10 mouse cellular contexts compared by ENCODE assay signal in genomic region chr16:91268724-91269452, GRCm38 (mm10). TPM values are rescaled to one million over a fixed set of nuclear protein-coding genes. Genes with fewer than 3 reads are reported as not detected.
DNase-seq lines count a peak whose midpoint lies in the region; ATAC-seq and TF ChIP-seq lines count a peak whose summit lies in the region.
"Had no signal": no experiment of that assay in that cellular context is flagged by ENCODE, and none has a peak within 500 bp of the region (broad histone marks: within the 10 kb centered on the region; RNA-seq: fewer than 3 reads in every experiment).

No protein-coding gene starts in this region.

- ATAC-seq in heart, embryonic 14.5 days (ENCODE audit: insufficient number of reproducible peaks, insufficient read depth, low FRiP score, low read depth), result no peak
- no peak for ATAC-seq in forebrain, postnatal 0 days
- ATAC-seq in liver, embryonic 16.5 days (ENCODE audit: low read depth), result peak; percentile 41

- H3K27ac ChIP-seq in heart, embryonic 14.5 days (replicated peaks in 1 of 2; ENCODE audit: control insufficient read depth in 1 of 2, insufficient read depth in 1 of 2, low read depth in 2 of 2, low read length in 2 of 2), result no peak overlapping the region
- no peak overlapping the region for H3K27ac ChIP-seq in forebrain, postnatal 0 days (ENCODE audit: low read depth, low read length)
- H3K27ac ChIP-seq in liver, embryonic 16.5 days (ENCODE audit: low read length), result no peak overlapping the region

- 13% methylated on average over 13 of the region's 13 CpGs for WGBS in heart, embryonic 14.5 days
- 7% methylated on average over 13 of the region's 13 CpGs for WGBS in forebrain, postnatal 0 days
- 8% methylated on average over 13 of the region's 13 CpGs for WGBS in liver, embryonic 16.5 days (ENCODE audit: insufficient replicate concordance)

- peak overlapping the region; percentile 86 for H3K4me2 ChIP-seq in heart, embryonic 14.5 days (ENCODE audit: low read length)
- peak overlapping the region; percentile 85 for H3K4me2 ChIP-seq in forebrain, postnatal 0 days (ENCODE audit: low read depth)
- peak overlapping the region; percentile 37 for H3K4me2 ChIP-seq in liver, embryonic 16.5 days (ENCODE audit: low read depth, low read length)

- no peak overlapping the region for H3K9ac ChIP-seq in heart, embryonic 14.5 days (ENCODE audit: low read length)
- H3K9ac ChIP-seq in forebrain, postnatal 0 days, result no peak overlapping the region
- no peak overlapping the region for H3K9ac ChIP-seq in liver, embryonic 16.5 days (ENCODE audit: low read depth, low read length)

- no peak for DNase-seq in heart, postnatal 4 days
- peak; percentile 31 for DNase-seq in ES-CJ7 (ENCODE audit: low read depth, low spot score)
- peak; percentile 20 for DNase-seq in forebrain, postnatal 0 days
- no peak for DNase-seq in testis, postnatal 10 days (ENCODE audit: low spot score)
- DNase-seq in frontal cortex, postnatal 14 days (ENCODE audit: low spot score in 2 of 2), result no peak
- DNase-seq in layer of hippocampus, adult 9-11 months, result no peak

- peaks cover 92% of the 10 kb centered on the region for H3K27me3 ChIP-seq in heart, embryonic 14.5 days (ENCODE audit: control insufficient read depth, insufficient read depth, low read length)
- peaks cover 81% of the 10 kb centered on the region for H3K27me3 ChIP-seq in forebrain, postnatal 0 days (ENCODE audit: insufficient read depth, low read length)
- peaks cover 75% of the 10 kb centered on the region for H3K27me3 ChIP-seq in liver, embryonic 16.5 days (ENCODE audit: control insufficient read depth, insufficient read depth, low read depth, low read length)

- no peaks in the 10 kb centered on the region for H3K9me3 ChIP-seq in heart, embryonic 14.5 days (ENCODE audit: control insufficient read depth, low read length)
- no peaks in the 10 kb centered on the region for H3K9me3 ChIP-seq in forebrain, postnatal 0 days (ENCODE audit: low read length)
- no peaks in the 10 kb centered on the region for H3K9me3 ChIP-seq in liver, embryonic 16.5 days (replicated peaks; ENCODE audit: control insufficient read depth, low read length)

- H3K4me3 ChIP-seq in heart, embryonic 14.5 days (ENCODE audit: control insufficient read depth in 1 of 2, insufficient read depth in 1 of 2, low read depth in 1 of 2, low read length in 2 of 2), result peak overlapping the region; percentile 43 to 47
- peak overlapping the region; percentile 43 for H3K4me3 ChIP-seq in forebrain, postnatal 0 days (ENCODE audit: low read depth, low read length)
- no peak overlapping the region for H3K4me3 ChIP-seq in liver, embryonic 16.5 days (ENCODE audit: low read depth, low read length)

- peaks cover 3 to 17% of the 10 kb centered on the region in 2 experiments; a peak in 3 of 4 replicates for H3K4me1 ChIP-seq in heart, embryonic 14.5 days (ENCODE audit: control insufficient read depth in 2 of 2, insufficient read depth in 2 of 2, low read length in 2 of 2)
- peaks cover 14% of the 10 kb centered on the region; the same call in 1 of the 2 replicates for H3K4me1 ChIP-seq in forebrain, postnatal 0 days (ENCODE audit: insufficient read depth)
- peaks cover 3% of the 10 kb centered on the region; the same call in 1 of the 2 replicates for H3K4me1 ChIP-seq in liver, embryonic 16.5 days (ENCODE audit: control insufficient read depth, low read depth, low read length)

- no peak for TF ChIP-seq CTCF in forebrain, postnatal 0 days (IDR thresholded peaks at IDR 0.05; ENCODE audit: low read depth)

- H3K36me3 ChIP-seq in heart, embryonic 14.5 days (ENCODE audit: control insufficient read depth, insufficient read depth, low read length), result no peaks in the 10 kb centered on the region
- H3K36me3 ChIP-seq in forebrain, postnatal 0 days (ENCODE audit: insufficient read depth), result no peaks in the 10 kb centered on the region
- no peaks in the 10 kb centered on the region for H3K36me3 ChIP-seq in liver, embryonic 16.5 days (ENCODE audit: control insufficient read depth, insufficient read depth)

RNA-seq across cellular contexts. Expression of gene Olig1, which starts 0.7 kb away (rescaled TPM):
- polyA plus RNA-seq in heart, embryonic 14.5 days (2014; fragmentation: Nextera tagmentation; extraction: Ambion mirVana), result 0.09 TPM in 1 of 2 replicates, not detected in the other
- total RNA-seq in heart, postnatal 4 days (2021), result not detected
- 103 and 130 TPM in 2 replicates for total RNA-seq in forebrain, postnatal 0 days (2014; rRNA removed)
- 127 and 138 TPM in 2 replicates for polyA plus RNA-seq in forebrain, postnatal 0 days (2015; fragmentation: Nextera tagmentation; extraction: Ambion mirVana)
- 0.05 and 0.07 TPM in 2 replicates for polyA plus RNA-seq in liver, embryonic 16.5 days (2015; fragmentation: Nextera tagmentation; extraction: Ambion mirVana)
- total RNA-seq: neutrophil, adult 5-6 weeks had no signal

RNA-seq across cellular contexts. Expression of gene Olig2, which starts 43.6 kb away (rescaled TPM):
- not detected in 2 replicates for polyA plus RNA-seq in heart, embryonic 14.5 days (2014; fragmentation: Nextera tagmentation; extraction: Ambion mirVana)
- not detected for total RNA-seq in heart, postnatal 4 days (2021)
- total RNA-seq in forebrain, postnatal 0 days (2014; rRNA removed), result 32.8 and 41.0 TPM in 2 replicates
- 11.6 and 14.7 TPM in 2 replicates for polyA plus RNA-seq in forebrain, postnatal 0 days (2015; fragmentation: Nextera tagmentation; extraction: Ambion mirVana)
- not detected in 2 replicates for polyA plus RNA-seq in liver, embryonic 16.5 days (2015; fragmentation: Nextera tagmentation; extraction: Ambion mirVana)
- total RNA-seq: adrenal gland, postnatal 36 days; neutrophil, adult 5-6 weeks had no signal

Comparison
In these comparisons a context has a peak if more than half of its experiments do, and no peak if none do; other contexts are left out.
1. DNase-seq: peak in ES-CJ7 (single experiment) and forebrain, postnatal 0 days (single experiment); none in heart, postnatal 4 days (single experiment), testis, postnatal 10 days (single experiment), frontal cortex, postnatal 14 days (0 of 2) and layer of hippocampus, adult 9-11 months (single experiment).
2. RNA of gene Olig1, which starts 0.7 kb away (polyA plus RNA-seq): 127 to 138 TPM in forebrain, postnatal 0 days; 0.05 to 0.07 TPM in liver, embryonic 16.5 days and 0.09 TPM in heart, embryonic 14.5 days; every median in the first group is over 100 times any median in the second.
3. RNA of gene Olig2, which starts 43.6 kb away (polyA plus RNA-seq): 11.6 to 14.7 TPM in forebrain, postnatal 0 days; not detected in heart, embryonic 14.5 days and not detected in liver, embryonic 16.5 days; every median in the first group is over 10 times any median in the second.
4. Peak in every context shown above with its lines, with median percentiles within 50 percentile points of each other: H3K4me2 ChIP-seq.